Mouse (Mus musculus): Measurements from ENCODE around the gene Snta1. TPM values are rescaled to one million over a fixed set of nuclear protein-coding genes. Genes with fewer than 3 reads are reported as not detected.
"Not testable (repeated sequence)": the region's sequence is repeated elsewhere in the genome, so short reads cannot be mapped to it uniquely, and the experiment has no call there.

Gene Snta1
- polyA plus RNA-seq, 1 experiment from 2014 or later = 5.9 TPM

- H3K4me3 ChIP-seq (replicated peaks) = no peak overlapping the region
- no peaks in the 10 kb centered on the region for H3K9me3 ChIP-seq
- no peak for ATAC-seq
- H3K9ac ChIP-seq (replicated peaks) = no peak overlapping the region
- H3K27me3 ChIP-seq = no peaks in the 10 kb centered on the region
- no peak overlapping the region for H3K27ac ChIP-seq
- H3K4me2 ChIP-seq (replicated peaks) = no peak overlapping the region
- H3K4me1 ChIP-seq (replicated peaks) = no peaks in the 10 kb centered on the region
- no peaks in the 10 kb centered on the region for H3K36me3 ChIP-seq
- 84% methylated on average over 3 of the region's 3 CpGs for WGBS
These were observed 13.3 kb downstream of the Snta1 start for GRCm38 (mm10) chr2:154394602-154395001.

GRCm38 (mm10) chr2:154390180-154390964 is 17.5 kb downstream of the Snta1 start:
- Histone ChIP-seq H3K4me1 (replicated peaks) (no peaks in the 10 kb centered on the region), H3K4me3 (replicated peaks) (no peak overlapping the region), H3K9me3 (no peaks in the 10 kb centered on the region), H3K36me3 (no peaks in the 10 kb centered on the region), H3K27ac (no peak overlapping the region), H3K27me3 (no peaks in the 10 kb centered on the region), H3K4me2 (replicated peaks) (no peak overlapping the region), H3K9ac (replicated peaks) (no peak overlapping the region)
- 93% methylated on average over 11 of the region's 11 CpGs for WGBS
- no peak for ATAC-seq

GRCm38 (mm10) chr2:154379103-154379502 is 28.8 kb downstream of the Snta1 start:
- 86% methylated on average over 7 of the region's 7 CpGs for WGBS
- Histone ChIP-seq H3K4me3 (replicated peaks) (no peak overlapping the region), H3K27me3 (no peaks in the 10 kb centered on the region), H3K9me3 (no peaks in the 10 kb centered on the region), H3K9ac (replicated peaks) (no peak overlapping the region), H3K4me2 (replicated peaks) (no peak overlapping the region), H3K4me1 (replicated peaks) (no peaks in the 10 kb centered on the region), H3K36me3 (no peaks in the 10 kb centered on the region; the same call in 1 of the 2 replicates), H3K27ac (no peak overlapping the region)
- no peak for ATAC-seq

GRCm38 (mm10) chr2:154374807-154375601 is 32.9 kb downstream of the Snta1 start:
- WGBS = 83% methylated on average over 6 of the region's 6 CpGs
- H3K4me3 ChIP-seq (replicated peaks) = no peak overlapping the region
- H3K27me3 ChIP-seq = no peaks in the 10 kb centered on the region
- H3K4me1 ChIP-seq (replicated peaks) = peaks cover 8% of the 10 kb centered on the region
- no peak overlapping the region for H3K9ac ChIP-seq (replicated peaks)
- H3K36me3 ChIP-seq = peaks cover 5% of the 10 kb centered on the region; the same call in 1 of the 2 replicates
- H3K4me2 ChIP-seq (replicated peaks) = no peak overlapping the region
- H3K9me3 ChIP-seq = no peaks in the 10 kb centered on the region
- ATAC-seq = no peak
- no peak overlapping the region for H3K27ac ChIP-seq

GRCm38 (mm10) chr2:154373961-154374632 is 33.8 kb downstream of the Snta1 start:
- peaks cover 5% of the 10 kb centered on the region for H3K36me3 ChIP-seq
- WGBS = 61% methylated on average over 6 of the region's 6 CpGs
- no peak for ATAC-seq
- H3K27ac ChIP-seq = no peak overlapping the region
- no peaks in the 10 kb centered on the region for H3K9me3 ChIP-seq
- no peaks in the 10 kb centered on the region for H3K27me3 ChIP-seq
- peaks cover 8% of the 10 kb centered on the region for H3K4me1 ChIP-seq (replicated peaks)
- no peak overlapping the region for H3K4me2 ChIP-seq (replicated peaks)
- no peak overlapping the region for H3K9ac ChIP-seq (replicated peaks)
- no peak overlapping the region for H3K4me3 ChIP-seq (replicated peaks)

GRCm38 (mm10) chr2:154372842-154373500 is 34.9 kb downstream of the Snta1 start, which contains the start of gene Cdk5rap1:
Gene Cdk5rap1, minus strand, starts transcription at chr2:154373010.
- Histone ChIP-seq H3K4me3 (replicated peaks) (peak within 1 kb of the TSS; percentile 81), H3K9me3 (no peaks in the 10 kb centered on the region), H3K9ac (replicated peaks) (peak within 1 kb of the TSS; percentile 92), H3K4me1 (replicated peaks) (peaks cover 8% of the 10 kb centered on the region), H3K4me2 (replicated peaks) (peak within 1 kb of the TSS; percentile 76), H3K27ac (peak within 1 kb of the TSS; percentile 75), H3K27me3 (no peaks in the 10 kb centered on the region), H3K36me3 (peaks cover 10% of the 10 kb centered on the region)
- ATAC-seq = peak; percentile 69
- 9% methylated on average over 9 of the region's 9 CpGs for WGBS

- Histone ChIP-seq H3K36me3 (peaks cover 15% of the 10 kb centered on the region), H3K4me3 (replicated peaks) (peak overlapping the region; percentile 81), H3K9ac (replicated peaks) (peak overlapping the region; percentile 92), H3K27me3 (no peaks in the 10 kb centered on the region), H3K9me3 (no peaks in the 10 kb centered on the region), H3K27ac (peak overlapping the region; percentile 75), H3K4me2 (replicated peaks) (peak overlapping the region; percentile 76), H3K4me1 (replicated peaks) (peaks cover 8% of the 10 kb centered on the region)
- WGBS = under 1% methylated on average over 42 of the region's 42 CpGs
- peak; percentile 91 for ATAC-seq
These were observed 35.6 kb downstream of the Snta1 start for GRCm38 (mm10) chr2:154372151-154372829.

GRCm38 (mm10) chr2:154367510-154367909 is 40.4 kb downstream of the Snta1 start:
- no peak overlapping the region for H3K27ac ChIP-seq
- ATAC-seq = no peak
- WGBS = 94% methylated on average over 1 of the region's 1 CpGs

GRCm38 (mm10) chr2:154354000-154354425 is 53.9 kb downstream of the Snta1 start:
- Histone ChIP-seq H3K4me2 (replicated peaks) (peak overlapping the region; percentile 47), H3K9ac (replicated peaks) (peak overlapping the region; percentile 55; the same call in 1 of the 2 replicates), H3K27ac (peak overlapping the region; percentile 25; the same call in 1 of the 2 replicates), H3K4me3 (replicated peaks) (peak overlapping the region; percentile 35), H3K36me3 (peaks cover 23% of the 10 kb centered on the region)
- WGBS = 80% methylated on average over 14 of the region's 19 CpGs
- H3K9me3 ChIP-seq; H3K4me1 ChIP-seq (replicated peaks); H3K27me3 ChIP-seq: not testable (repeated sequence)
- ATAC-seq = peak; percentile 67

More at GRCm38 (mm10) chr2:154367510-154367909, 40.4 kb downstream of the Snta1 start:
- Histone ChIP-seq H3K4me3 (replicated peaks) (no peak overlapping the region), H3K9me3 (no peaks in the 10 kb centered on the region), H3K4me1 (replicated peaks) (peaks cover 5% of the 10 kb centered on the region; the same call in 1 of the 2 replicates), H3K4me2 (replicated peaks) (no peak overlapping the region), H3K27me3 (no peaks in the 10 kb centered on the region), H3K36me3 (peaks cover 49% of the 10 kb centered on the region), H3K9ac (replicated peaks) (no peak overlapping the region)

- H3K27ac ChIP-seq = no peak overlapping the region
- ATAC-seq = no peak
- no peaks in the 10 kb centered on the region for H3K9me3 ChIP-seq
- peaks cover 52% of the 10 kb centered on the region for H3K36me3 ChIP-seq
- 96% methylated on average over 3 of the region's 3 CpGs for WGBS
- no peaks in the 10 kb centered on the region for H3K27me3 ChIP-seq
- no peak overlapping the region for H3K4me2 ChIP-seq (replicated peaks)
- H3K4me1 ChIP-seq (replicated peaks) = no peaks in the 10 kb centered on the region
- no peak overlapping the region for H3K4me3 ChIP-seq (replicated peaks)
- H3K9ac ChIP-seq (replicated peaks) = no peak overlapping the region
These were observed 59.7 kb downstream of the Snta1 start for GRCm38 (mm10) chr2:154348152-154348551.

- no peak for ATAC-seq
- no peaks in the 10 kb centered on the region for H3K4me1 ChIP-seq (replicated peaks)
These were observed 68.5 kb downstream of the Snta1 start for GRCm38 (mm10) chr2:154339356-154339755.

More at GRCm38 (mm10) chr2:154339356-154339755, 68.5 kb downstream of the Snta1 start:
- no peak overlapping the region for H3K9ac ChIP-seq (replicated peaks)
- no peak overlapping the region for H3K4me2 ChIP-seq (replicated peaks)
- peaks cover 25% of the 10 kb centered on the region for H3K36me3 ChIP-seq
- H3K4me3 ChIP-seq (replicated peaks) = no peak overlapping the region
- no peaks in the 10 kb centered on the region for H3K9me3 ChIP-seq
- H3K27ac ChIP-seq = no peak overlapping the region
- 58% methylated on average over 2 of the region's 2 CpGs for WGBS
- H3K27me3 ChIP-seq = no peaks in the 10 kb centered on the region

All from midbrain, embryonic 13.5 days (tissue).